Mouse (Mus musculus): ENCODE results near the gene Lrrc75a. TPM values are rescaled to one million over a fixed set of nuclear protein-coding genes. Genes with fewer than 3 reads are reported as not detected.

Lrrc75a gene
- total RNA-seq, 2 experiments from 2014 or later = 8.5 to 8.7 TPM

DNA sequence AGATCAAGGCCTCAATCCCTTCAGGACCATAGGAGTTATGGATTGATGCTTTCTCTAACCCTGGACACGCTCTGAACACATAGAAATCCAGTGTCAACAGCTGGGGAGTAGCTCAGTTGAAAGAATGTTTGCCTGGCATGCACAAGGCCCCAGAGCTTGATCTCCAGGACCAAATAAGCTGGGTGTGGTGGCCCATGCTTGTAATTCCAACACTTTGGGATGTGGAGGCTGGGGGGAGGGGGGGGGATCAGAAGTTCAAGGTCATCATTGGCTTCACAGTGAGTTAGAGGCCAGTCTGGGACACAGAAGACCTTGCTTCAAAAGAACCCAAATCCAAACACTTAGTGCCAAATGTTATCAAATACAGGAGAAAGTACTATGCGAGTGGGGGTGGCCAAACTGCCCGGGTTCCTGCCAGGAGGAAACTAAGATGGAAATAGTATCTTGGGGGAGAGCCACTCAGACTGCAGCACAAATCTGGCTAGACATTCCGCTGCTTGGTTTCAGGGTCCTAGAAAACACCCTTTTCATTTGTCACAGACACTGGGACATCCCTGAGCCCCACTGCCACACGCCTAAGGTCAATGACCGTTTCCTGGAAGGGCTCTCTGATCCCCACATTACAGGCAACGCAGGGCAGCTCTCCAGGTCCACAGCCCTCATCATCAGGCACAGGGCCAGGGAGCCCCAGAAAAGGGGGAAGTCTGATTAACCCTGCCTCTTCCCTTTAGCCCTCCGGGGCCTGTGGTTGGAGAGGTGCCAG lies 2.4 kb downstream of the Lrrc75a start:
- DNase-seq (ENCODE audit: low spot score in 2 of 2) = peak in 1 of 2 experiments; percentile 39

- DNase-seq (ENCODE audit: low spot score in 2 of 2) = no peak
Measured at GRCm38 (mm10) chr11:62645337-62645675, 3.0 kb downstream of the Lrrc75a start.

- DNase-seq (ENCODE audit: low spot score in 2 of 2) = no peak
Measured at GRCm38 (mm10) chr11:62644602-62645336, 3.6 kb downstream of the Lrrc75a start.

GRCm38 (mm10) chr11:62643681-62644363 lies 4.5 kb downstream of the Lrrc75a start:
- no peak for DNase-seq (ENCODE audit: low spot score in 2 of 2)

DNA sequence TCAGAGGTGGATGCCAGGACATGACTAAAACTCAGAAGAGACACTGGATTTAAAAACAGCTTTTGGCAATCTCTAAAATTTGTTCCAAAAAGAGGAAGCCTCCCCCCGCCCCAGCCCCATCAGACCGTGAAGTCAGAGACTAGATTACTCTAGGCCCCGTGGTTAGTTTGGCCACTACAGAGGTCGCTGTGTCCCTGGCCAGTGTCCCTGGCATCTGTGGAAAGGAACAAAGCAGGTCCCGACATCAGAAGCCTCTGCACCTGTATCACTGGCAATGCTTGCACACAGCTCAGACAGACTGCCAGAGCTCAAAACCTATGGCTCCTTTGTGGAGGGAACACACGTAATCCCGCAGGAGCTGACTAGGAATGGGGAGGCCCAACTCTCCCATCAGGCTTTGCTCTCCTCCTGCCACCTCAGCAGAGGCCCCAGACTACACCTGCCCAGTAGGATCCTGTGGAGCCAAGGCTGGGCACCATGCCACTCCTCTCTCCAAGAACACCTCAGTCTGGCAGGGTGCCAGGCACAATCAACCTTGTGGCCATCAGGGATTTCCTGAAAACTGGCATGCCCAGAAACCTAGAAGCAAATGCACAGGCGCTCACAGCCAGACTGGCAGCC lies 5.2 kb downstream of the Lrrc75a start:
- DNase-seq (ENCODE audit: low spot score in 2 of 2) = no peak

DNA sequence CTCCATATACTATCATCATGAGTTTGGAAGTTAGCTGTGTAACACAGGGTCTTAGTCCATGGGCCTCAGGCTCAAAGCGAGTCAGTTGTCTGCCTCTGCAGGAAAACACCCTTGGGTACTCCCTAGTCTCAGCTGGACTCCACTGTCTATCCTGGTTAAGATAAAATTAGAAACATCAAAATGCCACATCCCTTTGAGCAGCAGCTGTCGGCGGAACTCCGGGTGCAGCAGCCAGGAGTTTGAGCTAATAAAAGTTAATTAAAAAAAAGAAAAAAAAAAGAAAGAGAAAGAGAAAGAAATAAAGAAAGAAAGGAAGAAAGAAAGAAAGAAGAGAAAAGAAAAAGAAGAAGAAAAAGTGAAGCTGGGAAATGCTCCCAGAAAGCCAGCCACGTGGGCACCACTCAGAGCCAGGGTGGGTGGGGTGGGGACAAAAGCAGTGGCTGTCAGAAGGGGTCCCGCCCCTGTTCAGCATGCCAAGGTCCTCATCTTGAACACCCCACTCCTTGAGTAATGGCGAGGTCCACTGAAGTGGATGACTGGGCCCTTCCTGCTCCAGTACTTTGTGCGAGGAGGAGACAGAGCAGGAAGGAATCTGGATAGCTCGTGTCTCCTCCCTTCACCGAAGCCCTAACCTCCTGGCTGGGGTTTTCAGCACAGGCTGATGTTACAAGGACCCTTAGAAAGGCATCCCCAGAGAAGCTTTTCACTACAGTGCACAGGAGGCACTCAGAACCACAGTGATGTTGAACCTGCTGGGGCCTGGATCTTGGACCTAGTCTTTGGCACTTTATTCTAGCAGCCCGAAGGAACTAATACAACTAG lies 6.1 kb downstream of the Lrrc75a start:
- no peak for DNase-seq (ENCODE audit: low spot score in 2 of 2)

- no peak for DNase-seq (ENCODE audit: low spot score in 2 of 2)
Measured at GRCm38 (mm10) chr11:62640378-62640777, 7.9 kb downstream of the Lrrc75a start.

GRCm38 (mm10) chr11:62638402-62638801 lies 9.9 kb downstream of the Lrrc75a start:
- no peak for DNase-seq (ENCODE audit: low spot score in 2 of 2)

GRCm38 (mm10) chr11:62637806-62638205 lies 10.5 kb downstream of the Lrrc75a start:
- no peak for DNase-seq (ENCODE audit: low spot score in 2 of 2)

- DNase-seq (ENCODE audit: low spot score in 2 of 2) = no peak
Measured at GRCm38 (mm10) chr11:62637401-62637800, 10.9 kb downstream of the Lrrc75a start.

GRCm38 (mm10) chr11:62636840-62637221 lies 11.5 kb downstream of the Lrrc75a start:
- peak in 1 of 2 experiments; percentile 34 for DNase-seq (ENCODE audit: low spot score in 2 of 2)

- DNase-seq (ENCODE audit: low spot score in 2 of 2) = no peak
Measured at GRCm38 (mm10) chr11:62636105-62636839, 12.1 kb downstream of the Lrrc75a start.

- DNase-seq (ENCODE audit: low spot score in 2 of 2) = no peak
Measured at GRCm38 (mm10) chr11:62635406-62635805, 12.9 kb downstream of the Lrrc75a start.

GRCm38 (mm10) chr11:62631138-62631537 lies 17.2 kb downstream of the Lrrc75a start:
- DNase-seq (ENCODE audit: low spot score in 2 of 2) = no peak

- no peak for DNase-seq (ENCODE audit: low spot score in 2 of 2)
Measured at GRCm38 (mm10) chr11:62630225-62630821, 18.0 kb downstream of the Lrrc75a start.

GRCm38 (mm10) chr11:62629352-62630224 lies 18.7 kb downstream of the Lrrc75a start:
- DNase-seq (ENCODE audit: low spot score in 2 of 2) = no peak

DNA sequence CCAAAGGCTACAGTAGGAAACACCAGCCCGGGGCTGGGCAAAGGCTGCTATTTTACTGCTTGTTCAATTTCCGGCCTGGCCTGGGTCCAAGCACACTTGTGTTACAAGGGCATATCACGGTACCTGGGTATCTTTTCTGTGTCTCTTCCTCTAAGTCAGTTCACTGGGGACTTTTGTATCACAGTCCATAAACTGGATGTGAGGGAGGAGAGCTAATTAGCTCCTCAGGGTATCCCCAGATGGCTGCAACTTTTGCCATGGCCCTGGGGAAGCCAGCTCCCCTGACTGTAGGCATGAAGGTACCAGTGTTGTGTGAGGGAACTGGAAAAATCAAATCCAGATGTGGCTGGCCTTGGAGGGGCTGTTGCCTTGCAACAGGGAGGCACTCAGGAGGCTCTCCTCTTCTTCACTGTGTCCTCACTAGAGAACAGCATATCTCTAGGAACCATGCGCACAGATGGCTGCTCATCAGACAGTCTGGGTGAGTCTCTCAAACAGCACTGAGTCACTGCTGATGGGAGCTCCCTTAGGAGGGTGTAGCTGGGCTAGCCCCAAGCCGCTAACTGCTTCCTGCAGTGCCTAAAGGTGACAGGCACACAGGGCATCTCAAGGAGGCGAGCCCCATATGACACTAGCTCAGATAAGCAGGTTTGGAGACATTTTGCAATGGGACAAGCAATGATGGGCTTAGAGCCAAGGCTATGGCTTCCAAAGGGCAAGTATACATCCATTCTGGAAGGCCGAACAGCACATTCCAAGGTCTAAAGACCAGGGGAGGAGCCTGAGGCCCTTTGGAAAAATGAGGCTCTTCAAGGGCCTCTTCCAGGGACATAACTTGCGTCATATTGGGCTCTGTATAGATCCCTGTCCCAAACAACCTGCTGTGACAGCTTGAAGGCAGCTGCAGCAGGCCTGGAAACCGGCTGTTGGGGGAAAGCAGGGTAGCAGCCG lies 23.7 kb downstream of the Lrrc75a start:
- DNase-seq (ENCODE audit: low spot score in 2 of 2) = peak; percentile 74 to 86

All from layer of hippocampus, adult 18-20 months (tissue).